ENCODE assay signal across 22 mouse cellular contexts in the genomic region with DNA sequence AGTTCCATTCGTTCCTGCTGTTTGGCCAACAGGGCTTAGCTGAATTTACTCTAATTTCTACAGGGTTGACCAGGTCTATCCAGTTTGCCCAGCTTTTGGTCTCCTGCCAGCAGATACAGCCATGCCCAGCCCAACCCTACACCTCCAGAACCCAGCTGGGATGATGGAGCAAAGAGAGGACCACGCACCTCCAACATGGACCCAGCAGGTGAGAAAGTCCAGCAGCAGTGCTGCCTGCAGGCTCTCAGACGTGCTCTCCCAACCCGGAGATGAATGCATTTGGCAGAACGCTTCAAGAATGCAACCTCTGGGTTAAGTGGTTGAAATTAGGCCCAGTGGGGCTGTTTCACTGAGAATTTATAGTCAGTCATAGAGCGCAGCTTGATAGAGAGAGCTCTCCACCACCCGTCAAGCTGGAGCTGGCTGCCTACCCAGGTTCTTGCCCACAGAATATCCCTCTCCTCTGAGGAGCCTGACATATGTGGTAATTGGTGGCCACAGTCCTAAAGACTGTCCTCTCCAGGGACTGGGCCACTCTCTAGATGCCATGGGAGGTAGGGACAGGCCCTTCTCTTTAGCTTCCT. TPM values are rescaled to one million over a fixed set of nuclear protein-coding genes. Genes with fewer than 3 reads are reported as not detected.
DNase-seq lines count a peak whose midpoint lies in the region; ATAC-seq and TF ChIP-seq lines count a peak whose summit lies in the region.
"Had no signal": no experiment of that assay in that cellular context is flagged by ENCODE, and none has a peak within 500 bp of the region (broad histone marks: within the 10 kb centered on the region; RNA-seq: fewer than 3 reads in every experiment).

No protein-coding gene starts in this region.

- H3K36me3 ChIP-seq in kidney, adult 2 months (ENCODE audit: control insufficient read depth, insufficient read depth, low read length) = no peaks in the 10 kb centered on the region
- no peaks in the 10 kb centered on the region for H3K36me3 ChIP-seq in kidney, embryonic 16.5 days (ENCODE audit: insufficient read depth, low read length)
- H3K36me3 ChIP-seq in limb, embryonic 13.5 days = no peaks in the 10 kb centered on the region

- 0 out of 2 replicates have a peak, but pooled peaks have one; percentile 30 for ATAC-seq in kidney, embryonic 16.5 days (ENCODE audit: low FRiP score, low TSS enrichment)
- peak; percentile 58; the same call in 1 of the 2 replicates for ATAC-seq in limb, embryonic 13.5 days (ENCODE audit: low FRiP score, low read depth)
- ATAC-seq: inflammation-experienced regulatory T-cells, adult 6 months; liver, postnatal 0 days had no signal

- no peaks in the 10 kb centered on the region for H3K4me1 ChIP-seq in kidney, adult 2 months (ENCODE audit: control insufficient read depth, insufficient read depth, low read length)
- peaks cover 12% of the 10 kb centered on the region for H3K4me1 ChIP-seq in kidney, embryonic 16.5 days (ENCODE audit: insufficient read depth, low read length)
- H3K4me1 ChIP-seq in limb, embryonic 13.5 days = peaks cover 44% of the 10 kb centered on the region

- DNase-seq in kidney, adult 2 months = peak; percentile 45
- DNase-seq in kidney, adult 18-20 months = no peak
- DNase-seq in Muller cell, postnatal 12 days (ENCODE audit: inconsistent ontology term) = peak; percentile 24
- no peak for DNase-seq in thymus, postnatal 25 days
- DNase-seq in T-cell, adult 2 months (ENCODE audit: low spot score) = no peak
- DNase-seq: adrenal gland, adult 2 months; B cell, adult 2 months; cerebellum, adult 8-10 months; gastrocnemius, adult 2 months; heart, postnatal 10 days; liver, postnatal 0 days; thymus, postnatal 4 days had no signal

- no peak overlapping the region for H3K9ac ChIP-seq in kidney, embryonic 16.5 days (replicated peaks; ENCODE audit: low read length)
- H3K9ac ChIP-seq in limb, embryonic 13.5 days = no peak overlapping the region
- H3K9ac ChIP-seq: liver, postnatal 0 days had no signal

- no peaks in the 10 kb centered on the region for H3K9me3 ChIP-seq in kidney, embryonic 16.5 days (ENCODE audit: low read length)
- no peaks in the 10 kb centered on the region for H3K9me3 ChIP-seq in limb, embryonic 13.5 days

- H3K27ac ChIP-seq in kidney, adult 2 months (ENCODE audit: insufficient read depth, low read depth, low read length) = no peak overlapping the region
- no peak overlapping the region for H3K27ac ChIP-seq in kidney, embryonic 16.5 days (ENCODE audit: low read length)
- no peak overlapping the region for H3K27ac ChIP-seq in limb, embryonic 13.5 days
- H3K27ac ChIP-seq: gastrocnemius, adult 2 months had no signal

- TF ChIP-seq CTCF in kidney, adult 2 months (conservative IDR thresholded peaks at IDR 0.05; ENCODE audit: insufficient read depth, insufficient read length, low read depth, low read length) = no peak

- no peaks in the 10 kb centered on the region for H3K27me3 ChIP-seq in kidney, adult 2 months (replicated peaks; ENCODE audit: control insufficient read depth, insufficient read depth, low read length)
- H3K27me3 ChIP-seq in kidney, embryonic 16.5 days (ENCODE audit: insufficient read depth, low read length) = no peaks in the 10 kb centered on the region
- peaks cover 62% of the 10 kb centered on the region for H3K27me3 ChIP-seq in limb, embryonic 13.5 days

- no peak overlapping the region for H3K4me3 ChIP-seq in kidney, adult 2 months (ENCODE audit: insufficient read depth, low read depth, low read length)
- H3K4me3 ChIP-seq in kidney, embryonic 16.5 days (ENCODE audit: low read length) = no peak overlapping the region
- H3K4me3 ChIP-seq in limb, embryonic 13.5 days = no peak overlapping the region
- H3K4me3 ChIP-seq: gastrocnemius, adult 2 months had no signal

- no peak for TF ChIP-seq POLR2A in kidney, adult 2 months (IDR thresholded peaks at IDR 0.05; ENCODE audit: low read depth, low read length)

- 51% methylated on average over 7 of the region's 7 CpGs for WGBS in kidney, adult 2 months
- WGBS in kidney, embryonic 16.5 days = 53% methylated on average over 7 of the region's 7 CpGs
- WGBS in limb, embryonic 13.5 days = 38% methylated on average over 7 of the region's 7 CpGs

- H3K4me2 ChIP-seq in kidney, embryonic 16.5 days (replicated peaks; ENCODE audit: low read depth, low read length) = no peak overlapping the region
- H3K4me2 ChIP-seq in limb, embryonic 13.5 days (replicated peaks) = no peak overlapping the region
- H3K4me2 ChIP-seq: heart, embryonic 11.5 days; midbrain, embryonic 11.5 days had no signal

RNA-seq across cellular contexts. Expression of gene Gm12830, which starts 23.4 kb away (rescaled TPM):
- not detected in 2 replicates for polyA plus RNA-seq in kidney, adult 2 months (2012; rRNA removed)
- 0.06 and 0.13 TPM in 2 replicates for polyA plus RNA-seq in kidney, embryonic 16.5 days (2015; fragmentation: Nextera tagmentation; extraction: Ambion mirVana)
- not detected in 2 replicates for polyA plus RNA-seq in limb, embryonic 13.5 days (2015; fragmentation: Nextera tagmentation; extraction: Ambion mirVana)
- polyA plus RNA-seq: adrenal gland, adult 2 months; forebrain, embryonic 16.5 days; heart, embryonic 11.5 days; hindbrain, embryonic 11.5 days; inflammation-experienced regulatory T-cells, adult 6 months; liver, adult 2 months; liver, postnatal 0 days; midbrain, embryonic 11.5 days; neural tube, embryonic 11.5 days; stomach, embryonic 14.5 days had no signal

Comparison
In these comparisons a context has a peak if more than half of its experiments do, and no peak if none do; other contexts are left out.
1. DNase-seq: peak in kidney, adult 2 months (single experiment) and Muller cell, postnatal 12 days (single experiment); none in kidney, adult 18-20 months (single experiment), thymus, postnatal 25 days (single experiment) and T-cell, adult 2 months (single experiment).